Mouse (Mus musculus): ENCODE results near the gene Kir3dl2.
"Not testable (repeated sequence)": the region's sequence is repeated elsewhere in the genome, so short reads cannot be mapped to it uniquely, and the experiment has no call there.

The Kir3dl2 gene

GRCm38 (mm10) chrX:136543956-136544355 lies at the start of gene Kir3dl2:
Kir3dl2 (minus strand) TSS chrX:136544056.
- DNase-seq (ENCODE audit: low read depth, low spot score), result not testable (repeated sequence)

GRCm38 (mm10) chrX:136590897-136591257 lies 47.0 kb upstream of the Kir3dl2 start:
- no peak for DNase-seq (ENCODE audit: low read depth, low spot score)

DNA sequence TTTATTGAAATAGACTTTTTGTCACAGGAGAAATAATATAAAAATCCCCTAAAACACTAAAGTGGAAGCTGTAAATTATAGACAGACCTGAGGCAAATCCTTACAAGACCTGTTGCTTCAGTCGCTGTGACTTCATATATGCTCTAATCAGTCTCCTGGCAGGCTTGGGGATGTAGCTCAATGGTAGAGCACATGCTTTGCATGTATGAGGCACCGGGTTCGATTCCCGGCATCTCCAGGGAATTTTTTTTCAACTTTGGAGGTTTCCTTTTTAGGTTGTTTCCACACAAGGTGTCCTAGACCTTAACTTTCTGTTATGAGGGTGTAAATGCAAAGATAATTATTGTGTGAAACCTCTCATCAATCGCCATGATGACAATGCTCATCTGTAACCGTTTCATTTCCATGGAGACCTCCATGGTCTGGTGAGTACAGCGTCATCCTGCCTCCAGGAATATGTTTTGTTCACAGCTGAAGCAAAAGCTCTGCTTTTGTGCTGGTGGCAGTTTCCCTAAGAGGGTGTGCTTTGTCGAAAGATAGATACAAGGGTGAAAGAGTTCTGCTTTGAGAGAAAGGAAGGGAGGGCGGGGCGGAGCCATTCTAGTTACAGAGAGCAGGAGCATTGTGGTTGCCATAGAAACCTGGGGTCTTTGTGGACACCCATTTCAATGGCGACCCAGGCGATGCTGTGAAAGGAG lies 46.5 kb upstream of the Kir3dl2 start, which contains the start of gene Tceal3:
Tceal3 (plus strand) TSS at position 644 of the 698 bp plus-strand sequence.
- no peak for DNase-seq (ENCODE audit: low read depth, low spot score)

DNA sequence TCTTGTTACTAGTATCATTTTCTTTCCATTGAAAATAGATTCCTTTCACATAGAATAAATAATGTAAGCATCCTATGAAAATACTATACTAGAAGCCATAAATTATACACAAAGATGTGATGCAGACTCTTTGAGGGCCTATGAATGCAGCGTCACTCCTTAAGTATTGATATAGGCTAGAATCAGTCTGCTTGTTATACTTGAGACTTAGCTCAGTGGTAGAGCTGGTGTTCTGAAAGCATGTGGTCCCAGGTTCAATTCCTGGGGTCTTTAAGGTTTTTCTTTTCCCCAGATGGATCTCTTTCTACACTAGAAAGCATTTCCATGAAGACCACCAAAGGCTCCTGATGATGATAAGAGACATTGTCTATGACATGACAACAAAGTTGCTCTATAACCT lies 40.8 kb upstream of the Kir3dl2 start:
- no peak for DNase-seq (ENCODE audit: low read depth, low spot score)

GRCm38 (mm10) chrX:136569094-136569493 lies 25.2 kb upstream of the Kir3dl2 start:
- not testable (repeated sequence) for DNase-seq (ENCODE audit: low read depth, low spot score)

DNA sequence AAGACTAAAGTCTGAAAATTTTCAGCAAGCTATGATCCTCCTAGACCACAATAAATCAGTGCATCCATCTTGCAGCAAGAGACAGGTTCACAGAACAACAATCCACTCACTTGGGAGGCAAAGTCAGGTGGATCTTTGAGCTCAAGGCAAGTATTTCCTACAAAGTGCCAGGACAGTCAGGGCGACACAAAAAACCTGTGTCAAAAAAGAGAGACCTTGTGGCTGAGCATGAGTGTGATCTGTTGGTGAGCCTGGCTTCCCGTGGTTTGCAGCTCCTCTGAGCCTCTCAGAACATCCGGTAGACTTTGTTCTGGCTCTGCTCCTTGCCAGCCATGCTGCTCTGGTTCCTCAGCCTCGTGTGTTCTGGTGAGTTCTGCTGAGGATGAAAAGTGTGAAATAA lies 26.2 kb downstream of the Kir3dl2 start, which contains the start of gene Kir3dl1:
Kir3dl1 (plus strand) TSS at position 301 of the 400 bp plus-strand sequence.
- not testable (repeated sequence) for DNase-seq (ENCODE audit: low read depth, low spot score)

Measured in WW6 (cell line).